Mouse (Mus musculus) adrenal gland, postnatal 36 days (tissue): Measurements from ENCODE around the gene Gdpd5. TPM values are rescaled to one million over a fixed set of nuclear protein-coding genes. Genes with fewer than 3 reads are reported as not detected.
"Not testable (repeated sequence)": the region's sequence is repeated elsewhere in the genome, so short reads cannot be mapped to it uniquely, and the experiment has no call there.

Experiments
- DNase-seq, 2 experiments: peaks; one replicate each; pipeline ENCODE4 v3.0.0; 2021; ENCODE audit warnings: mixed read lengths in 1 of 2
- total RNA-seq, 2 experiments: library from RNA; stranded (reverse); gene quantifications; 2 replicates each; pipeline ENCODE4 v1.2.3; 2021

Gdpd5 gene
- total RNA-seq, 2 experiments from 2014 or later = 7.5 to 7.6 TPM

DNA sequence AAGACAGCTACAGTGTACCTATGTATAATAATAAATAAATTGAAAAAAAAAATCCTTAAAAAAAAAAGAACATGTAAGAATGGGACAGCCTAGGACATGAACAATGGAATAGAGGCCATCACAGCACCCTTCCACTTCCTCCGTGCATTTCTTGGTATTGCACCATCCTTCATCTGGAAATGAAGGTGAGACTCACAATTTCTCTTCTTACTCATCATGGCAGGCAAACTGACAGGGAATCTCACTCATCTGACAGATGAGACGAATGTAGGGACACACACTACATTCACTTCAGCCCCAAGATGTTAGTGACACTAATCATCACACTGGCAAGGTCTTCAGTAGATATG lies 94.3 kb downstream of the Gdpd5 start:
- no peak for DNase-seq

DNA sequence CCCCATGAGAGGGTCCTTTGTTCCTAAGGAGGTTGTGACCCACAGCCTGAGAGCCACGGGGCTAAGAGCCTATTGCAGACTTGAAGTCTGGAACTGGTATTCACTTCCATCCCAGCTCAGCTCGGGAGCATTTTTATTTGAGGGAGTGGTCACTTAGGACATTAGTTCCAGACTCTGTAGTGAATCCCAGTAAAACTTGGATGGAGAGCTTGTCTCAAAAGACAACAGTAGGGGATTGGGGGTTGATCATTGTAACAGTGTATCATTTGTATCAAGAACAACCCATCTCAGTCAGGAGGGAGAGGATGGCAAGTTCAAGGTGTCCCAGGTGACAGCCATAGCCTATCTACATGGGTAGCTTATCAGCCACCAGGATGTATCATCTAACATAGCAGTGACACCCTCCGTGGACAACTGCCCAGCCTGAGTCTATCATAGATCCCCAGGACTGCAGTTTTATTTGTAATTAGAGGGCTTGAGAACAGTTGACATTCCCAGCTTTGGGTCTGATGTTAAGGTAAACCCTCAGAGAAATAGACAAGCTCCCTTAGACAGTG lies 95.4 kb downstream of the Gdpd5 start:
- DNase-seq = no peak

DNA sequence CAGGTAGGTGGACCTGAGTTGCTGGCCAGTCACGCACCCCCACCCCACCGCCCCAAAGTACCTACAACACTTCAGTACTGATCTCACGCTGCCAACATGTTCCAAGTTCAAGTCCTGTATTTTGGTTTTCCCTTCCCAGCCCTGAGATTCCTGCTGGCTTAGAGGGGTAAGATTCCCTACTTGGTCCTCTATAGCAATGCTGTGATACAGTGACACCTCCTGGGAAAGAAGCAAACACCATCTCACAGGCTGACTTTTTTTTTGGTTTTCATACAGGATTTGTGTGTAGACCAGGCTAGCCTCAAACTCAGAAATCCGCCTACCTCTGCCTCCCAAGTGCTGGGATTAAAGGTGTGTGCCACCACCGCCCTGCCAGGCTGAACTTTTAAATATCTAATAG lies 96.0 kb downstream of the Gdpd5 start:
- no peak for DNase-seq

DNA sequence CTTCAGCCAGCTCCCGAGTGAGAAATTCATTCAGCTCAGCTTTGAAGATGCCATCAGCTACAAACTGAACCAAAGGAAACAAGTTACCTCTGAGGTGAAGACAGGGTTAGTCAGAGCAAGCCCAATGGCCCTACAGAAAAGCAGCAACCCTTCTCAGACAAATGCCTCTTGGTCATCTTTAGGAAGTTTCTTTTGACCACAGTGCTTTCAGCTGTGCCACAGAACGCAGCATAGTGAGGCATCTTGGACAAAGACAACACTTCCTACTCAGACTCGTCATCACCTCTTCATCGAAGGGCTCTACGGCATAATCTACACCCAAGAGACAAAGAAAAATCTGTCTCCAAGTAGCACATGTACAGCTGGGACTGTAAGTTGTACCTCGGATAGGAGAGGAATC lies 101.4 kb downstream of the Gdpd5 start:
- DNase-seq = no peak

DNA sequence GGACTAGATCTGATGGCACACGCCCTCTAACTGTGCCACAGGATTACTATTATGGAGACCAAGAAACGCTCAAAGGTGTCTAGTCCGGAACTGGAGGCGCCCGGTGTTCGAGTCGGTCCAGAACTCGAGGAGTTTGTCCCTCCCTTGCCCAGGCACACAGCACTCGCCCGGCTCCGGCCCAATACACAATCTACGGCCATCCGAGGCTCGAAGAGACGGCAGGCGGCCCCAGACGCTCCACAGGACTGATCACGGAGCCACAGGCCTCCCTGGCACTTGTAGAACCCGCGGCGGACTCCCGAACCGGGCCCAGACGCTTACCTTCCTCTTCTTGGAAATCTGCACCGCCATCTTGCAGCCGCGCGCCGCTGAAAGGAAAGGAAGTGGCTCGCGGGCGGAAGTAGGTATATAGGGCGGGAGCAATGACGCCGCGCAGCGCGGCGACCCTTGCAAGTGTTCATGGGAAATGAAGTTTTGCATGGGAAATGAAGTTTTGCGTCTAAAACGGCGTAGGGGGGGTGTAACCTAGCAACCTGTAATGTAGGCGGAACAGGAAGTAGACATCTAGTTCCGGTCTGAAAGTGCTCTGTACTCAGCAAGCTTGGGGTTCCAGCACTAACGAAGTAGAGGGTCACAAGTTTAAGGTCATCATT lies 102.2 kb downstream of the Gdpd5 start, which contains the start of gene Rps3:
TSS of gene Rps3 (minus strand) at position 468 of the 653 bp plus-strand sequence.
- DNase-seq = peak; percentile 93 to 94

DNA sequence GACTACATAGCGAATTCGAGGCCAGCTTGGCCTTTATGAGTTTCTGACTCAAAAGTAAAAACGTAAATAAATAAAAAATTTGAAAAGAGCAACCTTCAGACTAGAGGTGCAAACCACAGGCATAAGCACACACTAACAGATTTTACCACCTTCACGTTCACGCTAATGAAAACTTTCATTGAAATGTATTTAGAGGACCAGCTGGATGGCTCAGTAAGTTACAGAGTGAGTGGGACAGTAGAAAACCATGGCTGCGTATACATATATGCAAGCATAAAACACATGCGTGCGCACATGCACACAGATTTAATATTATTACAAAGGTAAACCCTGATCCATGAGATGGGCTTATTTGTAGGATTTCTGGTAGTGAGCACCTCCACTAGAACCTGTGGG lies 102.7 kb downstream of the Gdpd5 start:
- no peak for DNase-seq

- no peak for DNase-seq
Measured at GRCm38 (mm10) chr7:99484679-99485078, 103.5 kb downstream of the Gdpd5 start.

GRCm38 (mm10) chr7:99489708-99490107 lies 108.5 kb downstream of the Gdpd5 start:
- no peak for DNase-seq

GRCm38 (mm10) chr7:99499128-99499527 lies 117.9 kb downstream of the Gdpd5 start:
- no peak for DNase-seq

DNA sequence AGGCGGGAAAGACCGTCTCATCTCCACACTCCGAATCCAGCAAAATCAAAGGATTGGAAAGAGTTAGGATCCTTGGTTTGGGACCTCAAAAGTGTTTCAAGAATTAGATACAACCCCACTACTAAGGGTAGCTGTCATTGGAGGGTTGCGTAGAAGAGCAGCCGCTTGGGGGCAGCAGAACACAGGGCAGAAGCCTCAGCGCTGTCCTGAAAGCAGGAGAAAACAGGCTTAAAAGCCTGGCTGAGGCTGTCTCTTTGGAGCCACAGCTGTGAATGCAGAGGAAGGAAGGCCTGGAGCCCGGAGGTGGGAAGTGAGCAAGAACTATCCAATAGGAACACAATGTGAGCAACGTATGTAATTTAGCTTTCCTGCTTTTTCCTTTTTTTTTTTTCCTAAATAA lies 119.0 kb downstream of the Gdpd5 start:
- peak; percentile 81 to 89 for DNase-seq

GRCm38 (mm10) chr7:99500655-99501054 lies 119.4 kb downstream of the Gdpd5 start:
- DNase-seq = no peak

GRCm38 (mm10) chr7:99501148-99501547 lies 119.9 kb downstream of the Gdpd5 start:
- no peak for DNase-seq

DNA sequence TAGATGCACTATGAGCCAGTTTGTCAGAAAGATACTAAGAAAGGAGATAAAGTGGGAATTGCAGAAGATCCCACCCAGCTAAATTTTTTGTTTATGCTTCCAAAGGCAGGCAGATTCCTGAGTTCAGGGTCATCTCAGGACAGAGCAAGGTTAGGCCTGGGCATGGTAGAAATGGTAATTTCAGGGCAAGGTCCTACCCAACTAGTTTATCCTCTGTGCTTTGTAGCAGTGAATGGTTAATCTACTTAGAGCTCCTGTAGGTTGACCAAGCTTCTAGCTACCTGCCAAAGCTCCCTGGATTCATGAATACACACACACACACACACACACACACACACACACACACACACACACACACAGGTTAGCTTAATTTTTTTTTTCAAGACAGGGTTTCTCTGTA lies 123.3 kb downstream of the Gdpd5 start:
- DNase-seq = no peak

DNA sequence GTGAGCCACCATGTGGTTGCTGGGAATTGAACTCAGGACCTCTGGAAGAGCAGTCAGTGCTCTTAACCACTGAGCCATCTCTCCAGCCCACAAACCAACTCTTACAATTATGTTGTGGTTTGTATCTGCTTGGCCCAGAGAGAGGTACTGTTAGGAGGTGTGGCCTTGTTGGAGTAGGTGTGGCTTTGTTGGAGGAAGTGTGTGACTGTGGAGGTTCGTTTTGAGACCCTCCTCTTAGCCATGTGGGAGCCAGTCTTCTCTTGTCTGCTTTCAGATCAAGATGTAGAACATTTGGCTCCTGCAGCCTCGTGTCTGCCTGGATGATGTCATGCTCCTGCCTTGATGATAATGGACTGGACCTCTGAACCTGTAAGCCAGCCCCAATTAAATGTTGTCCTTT lies 127.0 kb downstream of the Gdpd5 start:
- not testable (repeated sequence) for DNase-seq

DNA sequence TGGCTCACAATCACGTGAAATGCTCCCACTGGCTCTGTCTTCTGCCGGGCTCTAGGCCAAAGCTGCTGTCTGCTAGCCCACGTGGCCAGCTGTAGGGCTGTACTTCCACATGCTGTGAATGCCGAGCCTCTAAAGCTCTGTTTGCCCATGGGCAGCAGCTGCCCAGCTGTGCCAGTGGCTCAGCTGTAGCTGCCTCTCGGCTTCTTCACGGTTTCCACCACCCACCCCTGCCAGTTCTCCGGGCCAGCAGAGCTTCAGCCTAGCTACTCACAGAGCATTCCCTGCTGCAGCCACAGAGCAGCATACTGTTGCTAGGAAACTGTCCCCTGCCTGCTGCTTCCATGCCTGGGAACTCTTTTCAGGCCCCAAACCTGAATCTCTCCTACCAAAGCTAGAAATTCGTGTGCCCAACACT lies 128.9 kb downstream of the Gdpd5 start:
- DNase-seq = peak; percentile 38 to 50

Other genes starting within 250 kb of the Gdpd5 start
- gene Uvrag, start 240.3 kb upstream of the Gdpd5 start, total RNA-seq = 10 to 100 TPM; 31.2 to 36.3 TPM
- 100 to 1,000 TPM; 307 to 556 TPM for gene Dgat2, start 198.7 kb upstream of the Gdpd5 start, total RNA-seq
- 1 to 10 TPM in 1 of 2 experiments, under 1 TPM in 1; 0.16 to 1.5 TPM for gene Mogat2, start 142.8 kb upstream of the Gdpd5 start, total RNA-seq
- gene Map6, start 114.0 kb upstream of the Gdpd5 start, total RNA-seq = 1 to 10 TPM; 7.6 to 7.9 TPM
- gene Serpinh1, start 28.2 kb upstream of the Gdpd5 start, total RNA-seq = 100 to 1,000 TPM; 266 to 469 TPM
- under 1 TPM; 0.50 to 0.63 TPM for gene Klhl35, start 84.6 kb downstream of the Gdpd5 start, total RNA-seq
- gene Rps3, start 102.3 kb downstream of the Gdpd5 start, total RNA-seq = 100 to 1,000 TPM; 549 to 598 TPM
- gene Arrb1, start 154.1 kb downstream of the Gdpd5 start, total RNA-seq = 10 to 100 TPM; 41.1 to 51.0 TPM
- gene Tpbgl, start 245.7 kb downstream of the Gdpd5 start, total RNA-seq = 10 to 100 TPM; 14.9 to 18.5 TPM